10 mouse cellular contexts compared by ENCODE assay signal in genomic region chr9:14608521-14608920, GRCm38 (mm10). TPM values are rescaled to one million over a fixed set of nuclear protein-coding genes. Genes with fewer than 3 reads are reported as not detected.
A peak's percentile ranks its signal among the peaks of the same experiment; 100 is the strongest.
DNase-seq lines count a peak whose midpoint lies in the region; ATAC-seq and TF ChIP-seq lines count a peak whose summit lies in the region.
"Had no signal": no experiment of that assay in that cellular context is flagged by ENCODE, and none has a peak within 500 bp of the region (broad histone marks: within the 10 kb centered on the region; RNA-seq: fewer than 3 reads in every experiment).

No protein-coding gene starts in this region.

- peaks cover 35% of the 10 kb centered on the region for H3K4me1 ChIP-seq in hindbrain, postnatal 0 days (ENCODE audit: insufficient read depth, low read length)
- H3K4me1 ChIP-seq in hindbrain, embryonic 11.5 days (replicated peaks; ENCODE audit: control insufficient read depth, insufficient read depth, low read length), result peaks cover 10% of the 10 kb centered on the region; the same call in 1 of the 2 replicates
- H3K4me1 ChIP-seq in embryonic facial prominence, embryonic 13.5 days, result peaks cover 65% of the 10 kb centered on the region
- peaks cover 26% of the 10 kb centered on the region for H3K4me1 ChIP-seq in lung, postnatal 0 days (ENCODE audit: insufficient read depth, low read depth, low read length)

- TF ChIP-seq EP300 in lung, postnatal 0 days (IDR thresholded peaks at IDR 0.05), result peak; percentile 34; the same call in 1 of the 2 replicates

- no peak overlapping the region for H3K9ac ChIP-seq in hindbrain, postnatal 0 days (replicated peaks; ENCODE audit: low read length)
- H3K9ac ChIP-seq in hindbrain, embryonic 11.5 days (ENCODE audit: low read depth, low read length), result no peak overlapping the region
- no peak overlapping the region for H3K9ac ChIP-seq in embryonic facial prominence, embryonic 13.5 days
- no peak overlapping the region for H3K9ac ChIP-seq in lung, postnatal 0 days (replicated peaks; ENCODE audit: low read depth)

- intact Hi-C loops in left cerebral cortex, postnatal 25 days (cut with DNase I), result no loop called here

- WGBS in hindbrain, postnatal 0 days, result 46% methylated on average over 5 of the region's 5 CpGs
- 49% methylated on average over 5 of the region's 5 CpGs for WGBS in hindbrain, embryonic 11.5 days
- 38% methylated on average over 5 of the region's 5 CpGs for WGBS in embryonic facial prominence, embryonic 13.5 days
- 55% methylated on average over 5 of the region's 5 CpGs for WGBS in lung, postnatal 0 days

- no peak overlapping the region for H3K4me2 ChIP-seq in hindbrain, postnatal 0 days (ENCODE audit: low read depth, low read length)
- H3K4me2 ChIP-seq in hindbrain, embryonic 11.5 days (replicated peaks; ENCODE audit: low read depth, low read length), result no peak overlapping the region
- H3K4me2 ChIP-seq in embryonic facial prominence, embryonic 13.5 days, result 0 out of 2 replicates have a peak overlapping the region, but pooled peaks have one; percentile 7
- H3K4me2 ChIP-seq in lung, postnatal 0 days (replicated peaks; ENCODE audit: low read depth, low read length), result no peak overlapping the region

- no peak overlapping the region for H3K4me3 ChIP-seq in hindbrain, postnatal 0 days (ENCODE audit: low read length)
- H3K4me3 ChIP-seq in hindbrain, embryonic 11.5 days (ENCODE audit: low read depth, low read length), result no peak overlapping the region
- H3K4me3 ChIP-seq in embryonic facial prominence, embryonic 13.5 days, result no peak overlapping the region
- no peak overlapping the region for H3K4me3 ChIP-seq in lung, postnatal 0 days (ENCODE audit: low read depth, low read length)

- 0 out of 2 replicates have a peak overlapping the region, but pooled peaks have one; percentile 15 for H3K27ac ChIP-seq in hindbrain, postnatal 0 days
- no peak overlapping the region for H3K27ac ChIP-seq in hindbrain, embryonic 11.5 days (ENCODE audit: low read depth, low read length)
- peak overlapping the region; percentile 55 for H3K27ac ChIP-seq in embryonic facial prominence, embryonic 13.5 days
- 0 out of 2 replicates have a peak overlapping the region, but pooled peaks have one; percentile 9 for H3K27ac ChIP-seq in lung, postnatal 0 days (ENCODE audit: low read length)

- TF ChIP-seq CTCF in hindbrain, postnatal 0 days (IDR thresholded peaks at IDR 0.05; ENCODE audit: low read depth), result no peak
- no peak for TF ChIP-seq CTCF in lung, postnatal 0 days (IDR thresholded peaks at IDR 0.05)

- no peaks in the 10 kb centered on the region for H3K27me3 ChIP-seq in hindbrain, postnatal 0 days (ENCODE audit: insufficient read depth, low read length)
- H3K27me3 ChIP-seq in hindbrain, embryonic 11.5 days (ENCODE audit: control insufficient read depth, insufficient read depth, low read length), result no peaks in the 10 kb centered on the region
- no peaks in the 10 kb centered on the region for H3K27me3 ChIP-seq in embryonic facial prominence, embryonic 13.5 days
- H3K27me3 ChIP-seq in lung, postnatal 0 days (replicated peaks; ENCODE audit: insufficient read depth, low read length), result no peaks in the 10 kb centered on the region

- DNase-seq in hindbrain, postnatal 0 days (ENCODE audit: low spot score), result peak; percentile 22
- no peak for DNase-seq in hindbrain, embryonic 11.5 days (ENCODE audit: low spot score)
- DNase-seq in heart, postnatal 4 days, result peak; percentile 66
- peak; percentile 72 for DNase-seq in lung, postnatal 0 days (ENCODE audit: low spot score)
- no peak for DNase-seq in left cerebral cortex, postnatal 25 days (ENCODE audit: low spot score in 2 of 2)
- DNase-seq in T-cell, adult 2 months (ENCODE audit: low spot score), result no peak
- DNase-seq: cerebellum, adult 9-10 months had no signal

- no peaks in the 10 kb centered on the region for H3K36me3 ChIP-seq in hindbrain, postnatal 0 days (ENCODE audit: insufficient read depth, low read length)
- no peaks in the 10 kb centered on the region for H3K36me3 ChIP-seq in hindbrain, embryonic 11.5 days (ENCODE audit: control insufficient read depth, insufficient read depth, low read length)
- peaks cover 24% of the 10 kb centered on the region for H3K36me3 ChIP-seq in embryonic facial prominence, embryonic 13.5 days
- H3K36me3 ChIP-seq in lung, postnatal 0 days (ENCODE audit: insufficient read depth, low read length), result no peaks in the 10 kb centered on the region

- ATAC-seq in hindbrain, postnatal 0 days, result no peak; the same call in 1 of the 2 replicates
- no peak for ATAC-seq in hindbrain, embryonic 11.5 days (ENCODE audit: low FRiP score)
- no peak for ATAC-seq in embryonic facial prominence, embryonic 13.5 days (ENCODE audit: insufficient number of reproducible peaks, insufficient read depth, low FRiP score, low TSS enrichment, low read depth)
- peak; percentile 73 for ATAC-seq in lung, postnatal 0 days
- no peak for ATAC-seq in granulocyte monocyte progenitor cell, adult 5-6 weeks (replicated peaks; ENCODE audit: poor library complexity, severe bottlenecking)

- H3K9me3 ChIP-seq in hindbrain, postnatal 0 days (ENCODE audit: low read length), result no peaks in the 10 kb centered on the region
- H3K9me3 ChIP-seq in hindbrain, embryonic 11.5 days (ENCODE audit: control insufficient read depth, low read length), result no peaks in the 10 kb centered on the region
- H3K9me3 ChIP-seq in embryonic facial prominence, embryonic 13.5 days, result no peaks in the 10 kb centered on the region
- H3K9me3 ChIP-seq in lung, postnatal 0 days (ENCODE audit: low read length), result no peaks in the 10 kb centered on the region

RNA-seq across cellular contexts. Expression of gene Amotl1, which starts 36.3 kb away (rescaled TPM):
- 22.9 and 27.0 TPM in 2 replicates for total RNA-seq in hindbrain, postnatal 0 days (2014; rRNA removed)
- 4.2 and 4.4 TPM in 2 replicates for polyA plus RNA-seq in hindbrain, postnatal 0 days (2015; fragmentation: Nextera tagmentation; extraction: Ambion mirVana)
- 15.7 and 17.9 TPM in 2 replicates for polyA plus RNA-seq in hindbrain, embryonic 11.5 days (2014; fragmentation: Nextera tagmentation; extraction: Ambion mirVana)
- polyA plus RNA-seq in embryonic facial prominence, embryonic 13.5 days (2015; fragmentation: Nextera tagmentation; extraction: Ambion mirVana), result 35.4 and 35.5 TPM in 2 replicates
- total RNA-seq in heart, postnatal 4 days (2021), result 10 to 100 TPM; 60.5 TPM
- 12.9 and 14.3 TPM in 2 replicates for polyA plus RNA-seq in lung, postnatal 0 days (2015; fragmentation: Nextera tagmentation; extraction: Ambion mirVana)
- total RNA-seq in granulocyte monocyte progenitor cell, adult 5-6 weeks (2014; fragmentation: Nextera tagmentation), result 0.17 TPM in 1 of 2 replicates, not detected in the other
- total RNA-seq in granulocyte monocyte progenitor cell, adult 5-6 weeks (2017), result not detected in 2 replicates
- 10 to 100 TPM; 13.6 to 15.8 TPM for total RNA-seq in left cerebral cortex, postnatal 25 days (2021)
- total RNA-seq: hematopoietic stem cell, adult 5-6 weeks had no signal

Comparison
In these comparisons a context has a peak if more than half of its experiments do, and no peak if none do; other contexts are left out.
1. DNase-seq: peak in hindbrain, postnatal 0 days (single experiment), heart, postnatal 4 days (single experiment) and lung, postnatal 0 days (single experiment); none in hindbrain, embryonic 11.5 days (single experiment), left cerebral cortex, postnatal 25 days (0 of 2) and T-cell, adult 2 months (single experiment).
2. RNA of gene Amotl1, which starts 36.3 kb away (total RNA-seq): 60.5 TPM in heart, postnatal 4 days, 22.9 to 27.0 TPM in hindbrain, postnatal 0 days and 13.6 to 15.8 TPM in left cerebral cortex, postnatal 25 days; 0.17 TPM in granulocyte monocyte progenitor cell, adult 5-6 weeks; every median in the first group is over 10 times any median in the second.